Mouse (Mus musculus) lung, embryonic 15.5 days (tissue): ENCODE measurements around the gene Arhgap5. TPM values are rescaled to one million over a fixed set of nuclear protein-coding genes. Genes with fewer than 3 reads are reported as not detected.

ENCODE experiments used
- ATAC-seq: fragments of 200-750 bp; cut with Nextera tagmentation; 2 replicates; pipeline ENCODE4 v1.8.0; 2017; ENCODE audit warnings: moderate number of reproducible peaks, borderline replicate concordance; ENCODE audit not compliant: low FRiP score, low TSS enrichment; ENCODE audit errors: extremely low read depth
- H3K27ac ChIP-seq: fragments of 300-500 bp; sonication (generic); 2 replicates; pipeline ENCODE4 v1.5.1; 2015; ENCODE audit warnings: moderate library complexity, mild to moderate bottlenecking, inconsistent platforms
- H3K27me3 ChIP-seq: fragments of 300-500 bp; sonication (generic); 2 replicates; pipeline ENCODE4 v1.6.1; 2015; ENCODE audit warnings: inconsistent platforms
- H3K36me3 ChIP-seq: fragments of 300-500 bp; sonication (generic); 2 replicates; pipeline ENCODE4 v1.6.1; 2015; ENCODE audit warnings: inconsistent platforms
- H3K4me1 ChIP-seq: fragments of 300-500 bp; sonication (generic); 2 replicates; pipeline ENCODE4 v1.6.1; 2015; ENCODE audit warnings: inconsistent platforms
- H3K4me2 ChIP-seq: fragments of 300-500 bp; sonication (generic); 2 replicates; pipeline ENCODE4 v1.6.1; 2015; ENCODE audit warnings: inconsistent platforms, mild to moderate bottlenecking, moderate library complexity
- H3K4me3 ChIP-seq: fragments of 300-500 bp; sonication (generic); 2 replicates; pipeline ENCODE4 v1.5.1; 2015; ENCODE audit warnings: mild to moderate bottlenecking, inconsistent platforms
- H3K9ac ChIP-seq: fragments of 300-500 bp; sonication (generic); 2 replicates; pipeline ENCODE4 v1.6.1; 2015; ENCODE audit warnings: inconsistent platforms
- H3K9me3 ChIP-seq: fragments of 300-500 bp; sonication (generic); 2 replicates; pipeline ENCODE4 v1.6.1; 2016; ENCODE audit warnings: inconsistent platforms
- WGBS: fragments of 180-500 bp; shearing (Covaris S2); methylation state at CpG from one replicate; pipeline ENCODE4 v1.1.7; 2015; 5-methylcytosine and 5-hydroxymethylcytosine counted together
- polyA plus RNA-seq: library from polyadenylated mRNA; unstranded; fragments of >200 nt; fragmentation: Nextera tagmentation; extraction: Ambion mirVana; gene quantifications from 2 replicates; pipeline ENCODE4 v1.2.1, GENCODE M21; 2015

The Arhgap5 gene
- polyA plus RNA-seq, 1 experiment from 2014 or later = 46.8 TPM

- H3K36me3 ChIP-seq = no peaks in the 10 kb centered on the region
- WGBS = 26% methylated on average over 6 of the region's 6 CpGs
- ATAC-seq = peak; percentile 79; the same call in 1 of the 2 replicates
- H3K27me3 ChIP-seq = no peaks in the 10 kb centered on the region
- peak overlapping the region; percentile 25 for H3K4me2 ChIP-seq
- no peaks in the 10 kb centered on the region for H3K9me3 ChIP-seq
- no peak overlapping the region for H3K9ac ChIP-seq
- H3K27ac ChIP-seq = peak overlapping the region; percentile 78
- H3K4me1 ChIP-seq = peaks cover 9% of the 10 kb centered on the region; the same call in 1 of the 2 replicates
- H3K4me3 ChIP-seq = no peak overlapping the region
These were observed 10.5 kb upstream of the Arhgap5 start for GRCm38 (mm10) chr12:52493281-52493681.

GRCm38 (mm10) chr12:52497209-52497608 lies 6.6 kb upstream of the Arhgap5 start:
- no peaks in the 10 kb centered on the region for H3K27me3 ChIP-seq
- H3K4me3 ChIP-seq = no peak overlapping the region
- H3K9ac ChIP-seq = no peak overlapping the region
- no peak for ATAC-seq
- H3K4me2 ChIP-seq = no peak overlapping the region
- H3K9me3 ChIP-seq = no peaks in the 10 kb centered on the region
- no peaks in the 10 kb centered on the region for H3K36me3 ChIP-seq
- H3K27ac ChIP-seq = no peak overlapping the region
- 54% methylated on average over 3 of the region's 3 CpGs for WGBS
- peaks cover 10% of the 10 kb centered on the region; the same call in 1 of the 2 replicates for H3K4me1 ChIP-seq

GRCm38 (mm10) chr12:52500915-52501833 lies 2.6 kb upstream of the Arhgap5 start:
- Histone ChIP-seq H3K4me3 (no peak overlapping the region), H3K27me3 (no peaks in the 10 kb centered on the region), H3K36me3 (no peaks in the 10 kb centered on the region), H3K9ac (no peak overlapping the region), H3K9me3 (no peaks in the 10 kb centered on the region), H3K27ac (no peak overlapping the region), H3K4me1 (peaks cover 12% of the 10 kb centered on the region; the same call in 1 of the 2 replicates), H3K4me2 (no peak overlapping the region)
- no peak for ATAC-seq
- 64% methylated on average over 8 of the region's 8 CpGs for WGBS

- no peaks in the 10 kb centered on the region for H3K36me3 ChIP-seq
- H3K4me3 ChIP-seq = no peak overlapping the region
- no peak for ATAC-seq
- H3K9ac ChIP-seq = no peak overlapping the region
- H3K9me3 ChIP-seq = no peaks in the 10 kb centered on the region
- peak overlapping the region; percentile 99; the same call in 1 of the 2 replicates for H3K27ac ChIP-seq
- H3K27me3 ChIP-seq = no peaks in the 10 kb centered on the region
- H3K4me1 ChIP-seq = peaks cover 15% of the 10 kb centered on the region; the same call in 1 of the 2 replicates
- 62% methylated on average over 3 of the region's 3 CpGs for WGBS
- H3K4me2 ChIP-seq = peak overlapping the region; percentile 79
These were observed 1.6 kb upstream of the Arhgap5 start for GRCm38 (mm10) chr12:52502161-52502560.

- under 1% methylated on average over 13 of the region's 13 CpGs for WGBS
- H3K27me3 ChIP-seq = no peaks in the 10 kb centered on the region
- H3K9me3 ChIP-seq = no peaks in the 10 kb centered on the region
- H3K4me2 ChIP-seq = peak overlapping the region; percentile 79
- peak; percentile 32 for ATAC-seq
- H3K36me3 ChIP-seq = no peaks in the 10 kb centered on the region
- H3K4me1 ChIP-seq = peaks cover 15% of the 10 kb centered on the region; the same call in 1 of the 2 replicates
- peak overlapping the region; percentile 85 for H3K4me3 ChIP-seq
- peak overlapping the region; percentile 99 for H3K27ac ChIP-seq
- peak overlapping the region; percentile 75 for H3K9ac ChIP-seq
These were observed 679 bp upstream of the Arhgap5 start for GRCm38 (mm10) chr12:52503131-52503455.

- Histone ChIP-seq H3K4me2 (peak overlapping the region; percentile 79), H3K9ac (peak overlapping the region; percentile 96), H3K27ac (peak overlapping the region; percentile 99), H3K4me3 (peak overlapping the region; percentile 85), H3K4me1 (peaks cover 15% of the 10 kb centered on the region; the same call in 1 of the 2 replicates), H3K9me3 (no peaks in the 10 kb centered on the region), H3K27me3 (no peaks in the 10 kb centered on the region), H3K36me3 (no peaks in the 10 kb centered on the region)
- peak; percentile 20; the same call in 1 of the 2 replicates for ATAC-seq
- under 1% methylated on average over 70 of the region's 78 CpGs for WGBS
These were observed 784 bp downstream of the Arhgap5 start for GRCm38 (mm10) chr12:52504331-52505181.

- no peak overlapping the region for H3K4me2 ChIP-seq
- no peak overlapping the region for H3K4me3 ChIP-seq
- no peak overlapping the region for H3K9ac ChIP-seq
- no peak overlapping the region for H3K27ac ChIP-seq
- H3K27me3 ChIP-seq = no peaks in the 10 kb centered on the region
- no peak for ATAC-seq
- peaks cover under 1% of the 10 kb centered on the region; the same call in 1 of the 2 replicates for H3K36me3 ChIP-seq
- no peaks in the 10 kb centered on the region for H3K9me3 ChIP-seq
- H3K4me1 ChIP-seq = no peaks in the 10 kb centered on the region
- WGBS = 89% methylated on average over 2 of the region's 2 CpGs
These were observed 20.9 kb downstream of the Arhgap5 start for GRCm38 (mm10) chr12:52524699-52525098.

GRCm38 (mm10) chr12:52525486-52525885 lies 21.7 kb downstream of the Arhgap5 start:
- no peak overlapping the region for H3K9ac ChIP-seq
- no peak overlapping the region for H3K4me3 ChIP-seq
- no peak overlapping the region for H3K27ac ChIP-seq
- no peaks in the 10 kb centered on the region for H3K27me3 ChIP-seq
- no peaks in the 10 kb centered on the region for H3K36me3 ChIP-seq
- H3K9me3 ChIP-seq = no peaks in the 10 kb centered on the region
- no peaks in the 10 kb centered on the region for H3K4me1 ChIP-seq
- no peak for ATAC-seq
- H3K4me2 ChIP-seq = no peak overlapping the region
- 78% methylated on average over 1 of the region's 1 CpGs for WGBS

- Histone ChIP-seq H3K4me2 (no peak overlapping the region), H3K4me1 (no peaks in the 10 kb centered on the region), H3K9ac (no peak overlapping the region), H3K9me3 (no peaks in the 10 kb centered on the region), H3K27ac (no peak overlapping the region), H3K4me3 (no peak overlapping the region), H3K36me3 (no peaks in the 10 kb centered on the region), H3K27me3 (no peaks in the 10 kb centered on the region)
- no peak for ATAC-seq
- 92% methylated on average over 3 of the region's 3 CpGs for WGBS
These were observed 26.0 kb downstream of the Arhgap5 start for GRCm38 (mm10) chr12:52529740-52530139.

GRCm38 (mm10) chr12:52541294-52541693 lies 37.5 kb downstream of the Arhgap5 start:
- Histone ChIP-seq H3K27me3 (no peaks in the 10 kb centered on the region), H3K9me3 (no peaks in the 10 kb centered on the region), H3K27ac (no peak overlapping the region), H3K4me1 (no peaks in the 10 kb centered on the region), H3K9ac (no peak overlapping the region), H3K4me3 (no peak overlapping the region), H3K36me3 (no peaks in the 10 kb centered on the region), H3K4me2 (no peak overlapping the region)
- WGBS = 78% methylated on average over 4 of the region's 4 CpGs
- ATAC-seq = no peak

- Histone ChIP-seq H3K9ac (no peak overlapping the region), H3K4me2 (no peak overlapping the region), H3K9me3 (no peaks in the 10 kb centered on the region), H3K36me3 (no peaks in the 10 kb centered on the region), H3K27ac (no peak overlapping the region), H3K4me1 (no peaks in the 10 kb centered on the region), H3K4me3 (no peak overlapping the region), H3K27me3 (no peaks in the 10 kb centered on the region)
- 50% methylated on average over 3 of the region's 3 CpGs for WGBS
- ATAC-seq = no peak
These were observed 40.8 kb downstream of the Arhgap5 start for GRCm38 (mm10) chr12:52544532-52544931.
